Mouse (Mus musculus) thymus, postnatal 0 days (tissue): ENCODE results near the gene Atp1b1. TPM values are rescaled to one million over a fixed set of nuclear protein-coding genes. Genes with fewer than 3 reads are reported as not detected.

Source experiments
- DNase-seq: peaks from one replicate; pipeline ENCODE4 v3.0.0-alpha.2; 2015; ENCODE audit warnings: low spot score
- polyA plus RNA-seq: library from polyadenylated mRNA; unstranded; fragments of >200 nt; fragmentation: Nextera tagmentation; extraction: Ambion mirVana; gene quantifications from 2 replicates; pipeline ENCODE4 v1.2.1, GENCODE M21; 2015

Gene Atp1b1
- polyA plus RNA-seq, 1 experiment from 2014 or later = 60.1 TPM

DNA sequence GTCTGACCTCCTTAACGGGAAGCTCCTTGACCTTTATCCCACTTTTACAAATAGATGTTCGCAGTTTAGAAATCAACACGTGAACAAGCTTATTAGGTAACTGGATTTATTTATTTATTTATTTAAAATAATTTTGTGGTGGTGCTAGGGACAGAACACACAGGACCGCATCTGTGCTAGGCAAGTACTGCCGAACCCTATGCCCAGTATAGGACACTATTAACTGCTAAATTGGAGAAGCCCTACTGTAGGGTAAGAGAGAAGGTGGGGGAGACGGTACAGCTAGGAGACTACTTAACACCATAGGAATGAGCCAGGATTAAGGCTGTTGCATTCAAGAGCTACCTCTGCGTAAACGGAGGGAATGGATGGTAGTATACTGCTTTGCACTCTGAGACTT lies 10.2 kb upstream of the Atp1b1 start:
- DNase-seq = no peak

DNA sequence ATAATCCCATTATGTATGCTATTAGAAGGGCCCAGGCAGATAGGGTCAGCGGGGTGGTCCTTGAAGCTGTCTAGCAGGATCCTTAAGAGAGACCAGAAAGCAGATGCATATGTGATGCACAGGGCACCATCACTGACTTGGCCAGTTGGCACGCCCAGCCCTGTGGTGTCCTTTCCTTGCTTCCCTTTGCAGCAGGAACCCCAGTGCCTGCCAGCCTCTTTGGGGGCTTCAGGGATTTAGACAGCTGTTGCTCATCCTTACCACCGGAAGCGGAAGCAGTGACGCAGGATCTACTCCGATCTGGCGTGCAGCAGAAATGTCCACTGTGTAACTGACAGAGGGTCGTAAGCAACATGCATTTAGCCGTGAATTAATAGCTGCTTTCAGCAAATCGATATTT lies 9.3 kb upstream of the Atp1b1 start:
- DNase-seq = no peak

DNA sequence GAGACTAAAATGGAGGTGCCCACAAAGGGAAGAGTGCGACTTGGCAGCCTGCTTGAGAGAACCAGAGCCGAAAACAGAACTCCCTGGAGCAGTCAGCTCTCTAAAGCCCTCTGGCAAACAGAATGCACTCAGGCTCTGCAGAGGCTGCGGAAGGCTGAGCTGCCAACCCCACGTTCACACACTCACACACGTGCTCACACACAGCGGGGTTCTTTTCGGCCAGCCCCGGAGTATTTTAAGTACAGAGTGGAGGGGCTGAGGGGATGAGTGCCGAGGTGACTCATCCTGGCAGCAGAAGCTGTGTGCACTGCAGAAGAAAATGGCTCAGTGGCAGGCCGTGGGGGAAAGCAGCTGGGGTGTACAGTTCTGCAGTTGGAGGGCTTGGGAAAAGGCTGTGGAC lies 3.6 kb upstream of the Atp1b1 start:
- DNase-seq = no peak

DNA sequence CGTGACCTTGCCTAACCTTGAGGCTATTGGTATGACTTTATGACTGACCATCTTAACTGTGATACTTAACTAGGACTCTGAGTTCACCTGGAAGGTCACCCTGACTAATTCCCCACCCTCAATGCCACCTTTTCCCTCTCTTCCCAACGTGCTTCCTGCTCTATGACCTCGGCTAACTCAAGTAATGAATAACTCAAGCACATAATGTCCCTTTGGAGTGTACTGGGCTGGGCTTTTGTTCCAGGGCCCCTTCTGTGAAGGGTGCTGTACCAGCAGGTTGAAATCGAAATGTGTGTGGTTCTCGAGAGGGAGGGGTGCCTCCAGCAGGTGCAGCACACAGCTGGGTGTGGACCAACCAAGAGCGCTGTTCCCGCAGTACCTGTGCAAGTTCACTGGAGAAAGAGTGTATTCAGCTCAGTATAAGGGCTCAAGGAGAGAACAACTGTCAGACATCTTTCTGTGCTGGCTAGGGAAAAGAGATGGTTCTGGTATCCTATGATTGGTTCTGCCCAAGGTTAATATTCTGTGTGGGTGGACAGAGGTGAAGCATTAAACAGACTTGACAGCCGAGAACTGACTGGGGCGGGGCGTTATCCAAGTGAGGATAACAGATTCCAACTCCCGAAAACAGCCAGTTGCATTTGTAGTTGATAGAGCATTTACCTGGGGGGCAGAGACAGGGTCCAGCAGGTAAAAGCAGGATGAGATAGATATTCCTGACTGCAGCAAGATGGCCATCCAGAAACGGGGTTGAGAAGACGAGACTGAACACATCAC lies 3.0 kb upstream of the Atp1b1 start:
- DNase-seq = peak; percentile 10

DNA sequence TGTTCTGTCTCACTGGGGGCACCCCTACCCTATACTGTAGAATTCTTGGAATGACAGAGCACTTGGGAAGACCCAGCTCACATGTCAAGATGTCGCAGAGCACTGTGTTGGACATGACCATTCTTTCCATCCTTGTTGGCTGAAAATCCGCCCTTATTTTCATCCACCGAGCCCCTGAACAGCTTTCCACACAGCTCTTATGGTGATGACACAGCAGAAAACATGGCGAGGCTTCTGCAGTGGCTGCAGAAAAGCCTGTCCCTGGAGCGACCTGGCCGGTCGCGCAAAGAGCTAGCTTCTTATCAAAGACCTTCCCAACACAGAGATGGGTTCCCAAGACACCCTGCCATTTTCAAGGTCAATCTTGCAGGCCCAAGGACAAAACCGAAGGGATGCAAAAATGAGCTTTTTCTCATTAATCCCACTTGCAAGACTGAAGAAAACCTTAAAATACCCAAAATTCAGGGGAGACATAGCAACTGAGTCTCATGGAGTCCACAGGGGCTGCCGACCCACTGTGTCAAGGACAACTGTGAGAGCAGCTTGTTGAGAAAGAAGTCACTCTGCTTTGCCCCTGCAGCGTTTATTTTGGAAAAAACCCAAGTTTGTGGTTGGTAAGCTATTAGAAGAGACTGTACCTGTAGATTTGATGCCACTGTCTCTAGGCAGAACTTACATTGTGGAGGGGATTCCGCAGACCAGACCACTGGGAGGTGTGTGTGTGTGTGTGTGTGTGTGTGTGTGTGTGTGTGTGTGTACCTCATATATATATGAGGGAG lies 1.2 kb upstream of the Atp1b1 start:
- DNase-seq = no peak

DNA sequence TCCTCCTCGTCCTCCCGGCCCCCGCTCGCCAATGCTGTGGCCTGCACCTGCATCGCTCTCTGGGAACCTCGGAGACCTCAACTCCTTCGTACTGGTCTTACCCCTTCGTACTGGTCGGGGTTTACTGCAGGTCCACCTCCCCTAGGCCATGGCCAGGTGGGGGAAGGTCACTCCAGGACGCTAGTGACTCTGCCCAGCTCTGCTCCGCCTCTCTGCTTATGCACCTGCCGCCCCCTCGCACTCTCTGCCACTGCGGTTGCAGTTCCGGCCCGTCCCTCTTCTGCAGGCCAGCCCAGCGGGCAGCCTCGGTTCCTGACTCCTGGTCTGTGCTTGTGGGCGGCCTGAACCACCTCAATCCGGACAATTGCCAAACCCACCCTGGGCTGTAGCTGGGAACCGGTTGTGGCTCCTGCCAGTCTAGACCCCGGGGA lies 481 bp upstream of the Atp1b1 start:
- DNase-seq = no peak

DNA sequence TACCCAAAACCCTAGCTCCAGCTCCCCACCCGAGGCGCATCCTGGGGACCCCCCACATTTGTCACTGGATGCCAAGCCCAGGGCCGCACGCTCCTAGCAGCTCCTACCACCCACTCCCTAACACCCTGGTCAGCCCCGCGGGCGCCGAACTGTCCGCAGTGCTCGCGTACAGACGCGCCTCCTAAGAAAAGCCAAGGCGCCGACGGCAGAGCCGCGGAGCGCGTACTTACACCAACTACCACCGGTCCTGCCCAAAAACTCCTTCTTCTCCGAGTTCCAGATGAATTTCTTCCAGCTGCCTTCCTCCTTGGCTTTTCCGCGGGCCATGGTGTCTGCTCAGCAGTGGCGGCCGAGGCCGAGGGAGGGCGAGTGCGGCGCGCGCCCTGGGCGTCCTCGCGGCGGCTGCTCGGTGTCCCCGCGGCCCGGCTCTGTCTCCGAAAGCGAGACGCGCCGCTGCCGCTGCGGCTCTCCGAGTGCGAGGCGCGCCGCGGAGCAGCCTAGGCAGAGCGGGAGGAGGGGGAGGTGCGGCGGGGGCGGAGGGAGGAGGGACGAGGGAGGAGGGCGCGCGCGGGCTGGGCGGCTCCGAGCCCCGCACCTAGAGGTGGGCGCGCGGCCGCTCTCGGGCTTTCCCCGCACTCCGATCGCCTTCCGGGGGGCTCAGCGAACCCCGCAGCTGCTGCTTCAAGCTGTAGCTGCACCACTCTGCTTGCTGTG lies 467 bp downstream of the Atp1b1 start:
- peak; percentile 79 for DNase-seq

DNA sequence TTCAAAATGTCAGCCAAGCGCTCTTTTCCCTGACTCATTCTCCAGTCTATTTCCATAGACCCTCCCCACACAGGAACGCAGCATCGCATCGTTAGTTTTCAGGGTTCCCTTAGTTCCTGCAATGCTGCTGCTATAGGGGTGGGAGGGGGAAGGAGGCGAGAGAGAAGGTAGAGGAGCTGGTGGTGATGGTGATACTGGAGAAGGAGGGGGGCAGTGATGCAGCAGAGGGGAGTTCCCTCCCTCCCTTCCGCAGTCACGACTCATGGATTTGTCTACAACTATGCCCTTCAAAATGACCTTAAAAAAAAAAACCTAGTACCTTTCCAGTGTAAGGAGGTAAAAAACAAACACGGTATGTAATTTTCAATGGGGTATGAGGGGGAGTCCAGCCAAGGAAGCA lies 1.4 kb downstream of the Atp1b1 start:
- no peak for DNase-seq

DNA sequence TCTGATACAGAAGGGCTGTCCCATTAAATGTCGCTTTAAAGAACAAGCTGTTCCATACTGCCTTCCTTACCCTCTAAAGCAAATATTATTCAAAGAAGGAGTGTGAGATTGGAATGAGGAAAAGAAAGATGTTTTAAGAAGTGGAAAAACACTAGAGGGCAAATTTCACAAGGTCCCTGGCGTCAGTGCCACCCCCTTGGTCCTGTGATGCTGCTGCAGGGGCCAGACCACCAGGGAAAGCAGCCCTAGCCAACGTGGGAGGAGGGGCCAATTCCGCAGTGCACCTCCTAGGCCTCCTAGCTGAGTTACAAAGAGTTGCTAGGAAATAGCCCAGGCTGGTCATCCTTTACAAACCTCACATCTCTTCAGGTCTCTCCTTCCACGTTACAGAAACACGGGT lies 2.1 kb downstream of the Atp1b1 start:
- no peak for DNase-seq

DNA sequence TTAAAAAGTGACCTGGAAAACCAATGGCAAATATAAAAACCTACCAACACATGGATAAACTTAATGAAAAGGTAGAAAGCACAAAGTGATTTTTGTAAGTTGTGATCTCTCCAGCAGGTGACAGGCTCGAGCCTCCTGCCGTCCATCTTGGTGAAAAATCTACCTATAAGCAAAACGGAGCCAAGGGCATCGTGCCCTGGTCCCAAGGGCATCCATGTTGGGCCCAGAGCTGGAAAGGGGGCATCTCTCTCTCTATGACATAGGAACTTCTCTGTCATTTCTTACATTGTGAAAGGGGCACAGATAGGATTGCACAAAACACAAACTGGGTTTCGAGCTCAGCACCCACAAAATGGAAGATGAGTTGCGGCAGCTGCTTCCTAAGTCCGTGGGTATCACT lies 2.5 kb downstream of the Atp1b1 start:
- DNase-seq = no peak

DNA sequence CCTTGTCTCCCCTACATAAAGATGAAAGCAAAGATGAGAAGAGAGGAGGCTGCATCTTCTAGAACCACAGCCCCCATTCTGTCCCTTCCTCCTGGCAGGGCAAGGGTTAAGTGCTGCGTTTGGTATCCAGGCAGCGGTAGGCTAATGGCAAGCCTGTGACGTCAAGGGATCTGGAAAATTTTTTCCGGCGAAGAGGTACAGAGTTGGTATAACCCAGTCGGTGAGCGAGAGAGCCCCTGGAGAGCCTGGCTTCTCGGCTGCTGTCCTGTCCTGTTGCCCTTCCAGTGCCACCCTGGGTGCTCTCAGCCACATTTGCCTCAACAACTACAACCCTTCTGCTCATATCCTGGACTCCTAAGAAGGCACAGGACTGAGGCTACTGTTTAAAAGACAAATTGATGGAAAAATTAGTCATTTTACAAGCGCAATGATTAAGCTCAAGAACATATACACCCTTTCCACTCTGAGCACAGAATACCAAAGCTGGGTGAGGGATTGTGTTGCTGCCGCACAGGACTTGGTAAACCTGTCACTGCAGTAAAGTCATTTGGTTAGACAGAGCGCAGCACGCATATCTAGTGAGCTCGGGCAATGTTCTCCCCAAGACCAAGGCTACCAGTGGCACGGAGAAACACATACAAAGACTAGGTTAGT lies 3.3 kb downstream of the Atp1b1 start:
- DNase-seq = no peak

DNA sequence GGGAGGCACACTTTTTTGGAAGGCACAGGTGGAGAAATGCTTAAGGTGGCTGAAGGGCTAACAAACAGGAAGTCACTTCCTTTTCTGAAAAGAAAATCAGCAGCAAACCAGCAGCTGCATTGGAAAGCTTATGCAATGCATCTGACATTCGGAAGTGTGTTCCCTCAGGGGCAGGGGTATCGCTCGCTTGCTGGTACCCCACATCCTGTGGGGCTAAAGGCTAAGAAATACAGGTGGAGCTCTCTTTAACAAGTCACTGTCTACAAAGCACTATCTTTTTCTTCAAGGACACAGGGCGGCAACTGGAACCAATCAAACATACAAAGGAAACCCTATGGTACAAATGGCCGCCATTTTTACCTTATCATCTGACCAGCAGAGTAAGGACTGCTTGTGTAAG lies 4.4 kb downstream of the Atp1b1 start:
- DNase-seq = peak; percentile 91

DNA sequence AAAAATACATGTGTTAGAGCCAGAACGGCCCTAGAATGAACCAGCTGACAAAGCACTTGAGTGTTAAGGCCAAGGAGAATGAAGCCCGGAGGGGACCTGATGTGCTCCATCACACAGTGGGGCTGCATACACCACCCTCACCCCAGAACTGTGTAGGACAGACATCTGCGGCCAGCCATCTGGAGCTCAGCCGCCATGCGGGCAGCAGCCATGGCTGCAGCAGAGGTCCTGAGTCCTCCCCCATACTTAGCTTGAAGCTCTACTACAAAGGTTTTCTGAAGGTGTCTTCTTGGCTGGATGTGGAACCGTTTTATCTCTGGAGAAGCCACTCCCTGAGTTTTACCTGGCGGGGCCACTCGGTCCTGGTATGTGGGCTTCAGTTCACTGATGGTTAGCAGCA lies 5.0 kb downstream of the Atp1b1 start:
- no peak for DNase-seq

DNA sequence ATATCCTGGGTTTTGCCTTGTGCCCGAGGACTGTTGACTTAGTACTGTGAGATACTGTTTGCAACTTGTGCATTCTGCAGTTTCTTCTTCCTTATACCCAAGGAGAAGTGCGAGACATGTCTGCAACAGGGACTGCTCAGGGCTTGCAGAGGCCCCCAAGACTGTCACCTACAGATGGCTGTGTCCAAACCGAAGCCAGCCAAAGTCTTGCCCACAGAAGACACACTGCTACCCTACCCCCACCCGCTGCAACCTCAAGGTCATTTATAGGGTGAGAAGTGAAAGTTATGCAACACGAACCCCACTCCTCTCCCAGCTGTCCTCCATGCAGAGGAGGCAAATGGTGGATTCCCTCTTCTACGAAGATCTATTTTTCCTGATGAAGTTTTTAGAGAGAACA lies 5.6 kb downstream of the Atp1b1 start:
- DNase-seq = no peak

DNA sequence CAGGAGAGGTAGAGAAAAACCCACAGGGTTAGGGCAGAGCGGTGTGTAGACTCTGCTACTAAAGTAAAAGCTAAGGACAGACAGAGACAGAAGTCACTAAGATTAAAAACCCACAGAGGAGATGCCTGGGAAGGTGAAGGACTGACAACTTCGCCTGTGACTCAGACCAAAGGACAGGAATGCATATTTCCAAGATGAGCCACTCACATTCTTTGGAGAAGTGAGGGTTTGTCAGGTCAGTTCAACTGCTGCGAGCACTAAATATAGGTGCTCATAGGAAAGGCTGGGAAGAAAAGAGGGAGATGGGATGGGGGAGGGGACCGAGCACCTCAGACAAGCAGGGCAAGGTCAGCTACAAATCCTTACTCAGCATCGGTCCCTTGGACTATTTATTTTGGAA lies 6.8 kb downstream of the Atp1b1 start:
- DNase-seq = no peak

DNA sequence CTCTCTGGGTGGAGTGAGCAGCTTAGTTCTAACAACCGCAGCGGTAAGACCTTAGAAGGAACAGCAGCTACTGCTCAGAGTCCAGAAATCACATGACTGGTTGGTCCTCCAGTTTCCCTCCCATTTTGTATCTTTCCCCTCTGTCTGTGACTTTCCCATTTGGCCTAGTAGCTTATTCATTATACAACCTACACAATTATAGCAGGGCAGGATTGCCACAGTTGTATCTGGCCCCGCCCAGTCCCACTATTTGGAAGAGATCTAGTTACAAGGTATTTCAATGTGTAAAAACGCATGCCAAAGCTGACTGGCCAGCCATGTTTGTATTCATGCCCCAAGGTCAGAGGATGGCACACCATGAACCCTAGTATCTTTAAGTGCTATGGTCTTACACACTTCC lies 7.5 kb downstream of the Atp1b1 start:
- DNase-seq = no peak

DNA sequence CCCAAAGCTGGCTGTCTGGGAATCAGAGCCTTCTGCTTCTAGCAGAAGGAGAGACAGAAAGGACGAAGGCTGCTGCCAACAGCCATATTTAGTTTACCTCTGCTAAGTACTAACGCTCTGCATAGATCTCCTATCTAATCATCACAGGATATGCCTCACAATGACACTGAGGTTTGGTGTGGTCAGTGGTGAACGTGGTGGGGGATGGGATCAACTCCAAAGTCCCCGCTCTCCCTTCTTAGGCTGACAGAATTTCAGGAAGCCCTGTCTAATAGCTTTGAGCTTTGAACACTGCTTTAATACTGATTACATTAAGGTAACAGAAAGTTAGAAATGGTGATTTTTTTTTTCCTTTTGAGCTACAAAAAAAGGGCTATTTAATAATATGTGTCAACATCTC lies 7.9 kb downstream of the Atp1b1 start:
- DNase-seq = no peak

DNA sequence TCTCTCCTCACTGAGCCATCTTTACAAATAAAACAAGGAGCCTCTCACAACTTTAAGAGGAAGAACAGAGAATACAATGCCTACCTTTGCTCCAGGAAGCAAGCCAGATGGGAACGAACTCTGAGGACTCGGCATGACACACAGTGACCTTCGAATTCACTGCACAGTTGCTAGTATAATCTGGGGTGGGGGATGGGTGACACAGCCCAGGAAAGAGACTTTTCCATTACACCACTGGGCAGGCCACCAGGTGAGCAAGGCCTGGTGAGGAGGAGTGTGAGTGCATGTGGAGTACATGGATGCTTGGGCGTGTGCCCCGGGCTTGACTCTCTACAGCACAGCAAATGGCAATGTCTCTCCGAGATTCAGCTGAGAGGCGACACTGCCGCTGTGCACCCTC lies 8.5 kb downstream of the Atp1b1 start:
- DNase-seq = no peak

DNA sequence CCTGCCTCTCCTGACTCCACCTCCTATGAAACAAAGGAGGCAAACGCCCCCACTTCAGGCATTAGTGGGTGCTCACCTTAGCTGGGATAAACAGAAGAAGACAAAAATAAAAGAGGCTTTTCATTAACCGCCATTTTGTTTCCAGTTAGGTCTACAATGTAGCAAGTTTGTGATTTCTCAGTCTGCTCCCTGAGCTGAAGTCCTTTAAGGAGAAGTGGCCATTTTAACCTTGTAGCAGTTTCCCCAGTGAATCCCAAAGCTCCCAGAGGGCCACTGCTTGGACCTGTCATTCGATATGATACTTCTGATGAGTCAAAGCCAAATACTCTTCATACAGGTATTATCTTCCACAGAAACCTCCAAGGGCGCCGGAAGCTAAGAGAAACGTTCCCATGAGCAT lies 10.6 kb downstream of the Atp1b1 start:
- DNase-seq = no peak

DNA sequence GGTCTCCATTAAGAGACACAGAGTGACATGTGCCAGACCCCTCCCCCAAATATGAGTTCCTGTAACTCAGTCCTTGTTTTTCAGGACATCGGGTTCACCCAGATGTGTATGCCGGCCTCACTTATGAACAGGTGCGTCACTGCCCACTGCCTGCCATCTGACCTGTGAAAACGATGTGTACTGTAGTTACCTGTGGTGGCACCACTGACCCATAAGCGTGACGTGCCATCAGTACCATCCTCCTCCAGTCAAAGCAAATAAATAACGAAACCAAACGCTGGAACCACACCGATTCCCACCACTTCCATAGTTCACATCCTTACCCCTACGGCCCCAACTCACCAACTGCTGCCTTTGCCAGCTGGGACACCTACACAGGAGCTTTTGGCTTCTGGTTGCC lies 11.6 kb downstream of the Atp1b1 start:
- DNase-seq = no peak

DNA sequence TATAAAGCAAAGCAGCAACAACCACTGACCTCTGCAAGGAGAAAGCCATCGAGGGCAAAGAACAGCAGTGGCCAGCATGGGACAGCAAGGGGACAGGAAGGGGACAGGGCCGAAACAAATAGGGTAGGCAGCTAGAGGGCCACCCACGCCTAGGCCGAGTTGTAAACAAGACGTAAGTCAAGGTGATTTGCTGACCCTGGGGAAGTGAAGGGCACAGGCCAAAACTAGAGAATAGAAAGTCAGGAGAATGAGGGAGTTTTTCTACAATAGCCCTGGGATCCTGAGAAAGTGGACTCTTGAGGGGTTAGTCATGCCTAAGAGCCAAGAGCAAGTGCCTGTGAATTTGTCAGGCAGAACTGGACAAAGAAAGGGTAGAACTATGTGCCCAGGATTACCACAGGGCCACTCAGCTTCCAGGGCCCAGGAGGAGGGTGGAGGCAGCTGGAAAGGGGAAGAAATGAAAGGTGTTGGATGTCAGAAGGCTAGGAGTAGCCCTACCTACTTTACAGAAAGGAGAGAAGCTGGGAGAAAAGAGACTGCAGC lies 12.5 kb downstream of the Atp1b1 start:
- DNase-seq = no peak
